Mouse (Mus musculus): ENCODE measurements around the gene 1700010B08Rik.

GRCm38 (mm10) chr2:173738232-173738631 is 19.0 kb downstream of the 1700010B08Rik start:
- TF ChIP-seq CTCF (IDR thresholded peaks at IDR 0.05) = no peak
- no peak for TF ChIP-seq POLR2A (IDR thresholded peaks at IDR 0.05; ENCODE audit: insufficient read depth, low read depth, low read length)

Measured in heart, adult 2 months (tissue).